Mouse (Mus musculus) heart, embryonic 16.5 days (tissue): ENCODE measurements around the gene Lhfpl1. TPM values are rescaled to one million over a fixed set of nuclear protein-coding genes. Genes with fewer than 3 reads are reported as not detected.
"Not testable (repeated sequence)": the region's sequence is repeated elsewhere in the genome, so short reads cannot be mapped to it uniquely, and the experiment has no call there.

Experiments used
- ATAC-seq: fragments of 200-750 bp; cut with Nextera tagmentation; replicated peaks from 2 replicates; pipeline ENCODE4 v1.8.0; 2017; ENCODE audit warnings: moderate number of reproducible peaks; ENCODE audit not compliant: insufficient read depth, low FRiP score; ENCODE audit errors: extremely low read depth
- H3K27ac ChIP-seq: fragments of 300-500 bp; sonication (generic); 2 replicates; pipeline ENCODE4 v1.5.1; 2014; ENCODE audit warnings: mild to moderate bottlenecking, low read length, control low read depth, moderate library complexity
- H3K27me3 ChIP-seq: fragments of 300-500 bp; sonication (generic); 2 replicates; pipeline ENCODE4 v1.6.1; 2014; ENCODE audit warnings: low read length, mixed read lengths; ENCODE audit not compliant: control insufficient read depth, insufficient read depth
- H3K36me3 ChIP-seq: fragments of 300-500 bp; sonication (generic); 2 replicates; pipeline ENCODE4 v1.6.1; 2014; ENCODE audit not compliant: control insufficient read depth, insufficient read depth
- H3K4me1 ChIP-seq: fragments of 300-500 bp; sonication (generic); 2 replicates; pipeline ENCODE4 v1.6.1; 2014; ENCODE audit warnings: low read length, mixed read lengths; ENCODE audit not compliant: control insufficient read depth, insufficient read depth
- H3K4me2 ChIP-seq: fragments of 300-500 bp; sonication (generic); 2 replicates; pipeline ENCODE4 v1.6.1; 2014; ENCODE audit warnings: low read depth, mild to moderate bottlenecking, control low read depth, low read length
- H3K4me3 ChIP-seq: fragments of 300-500 bp; sonication (generic); 2 replicates; pipeline ENCODE4 v1.5.1; 2014; ENCODE audit warnings: mild to moderate bottlenecking, control low read depth, low read length
- H3K9ac ChIP-seq: fragments of 300-500 bp; sonication (generic); 2 replicates; pipeline ENCODE4 v1.6.1; 2014; ENCODE audit warnings: low read length, control low read depth
- H3K9me3 ChIP-seq: fragments of 300-500 bp; sonication (generic); replicated peaks from 2 replicates; pipeline ENCODE4 v1.6.1; 2016; ENCODE audit warnings: low read length; ENCODE audit not compliant: control insufficient read depth
- WGBS: fragments of 180-500 bp; shearing (Covaris S2); extraction: QIAGEN DNeasy Blood & Tissue Kit; methylation state at CpG from one replicate; pipeline ENCODE4 v1.1.7; 2014; 5-methylcytosine and 5-hydroxymethylcytosine counted together
- polyA plus RNA-seq: library from polyadenylated mRNA; unstranded; fragments of >200 nt; fragmentation: Nextera tagmentation; extraction: Ambion mirVana; gene quantifications from 2 replicates; pipeline ENCODE4 v1.2.1, GENCODE M21; 2015

The Lhfpl1 gene
- 0.14 and 0.41 TPM in 2 replicates for polyA plus RNA-seq

DNA sequence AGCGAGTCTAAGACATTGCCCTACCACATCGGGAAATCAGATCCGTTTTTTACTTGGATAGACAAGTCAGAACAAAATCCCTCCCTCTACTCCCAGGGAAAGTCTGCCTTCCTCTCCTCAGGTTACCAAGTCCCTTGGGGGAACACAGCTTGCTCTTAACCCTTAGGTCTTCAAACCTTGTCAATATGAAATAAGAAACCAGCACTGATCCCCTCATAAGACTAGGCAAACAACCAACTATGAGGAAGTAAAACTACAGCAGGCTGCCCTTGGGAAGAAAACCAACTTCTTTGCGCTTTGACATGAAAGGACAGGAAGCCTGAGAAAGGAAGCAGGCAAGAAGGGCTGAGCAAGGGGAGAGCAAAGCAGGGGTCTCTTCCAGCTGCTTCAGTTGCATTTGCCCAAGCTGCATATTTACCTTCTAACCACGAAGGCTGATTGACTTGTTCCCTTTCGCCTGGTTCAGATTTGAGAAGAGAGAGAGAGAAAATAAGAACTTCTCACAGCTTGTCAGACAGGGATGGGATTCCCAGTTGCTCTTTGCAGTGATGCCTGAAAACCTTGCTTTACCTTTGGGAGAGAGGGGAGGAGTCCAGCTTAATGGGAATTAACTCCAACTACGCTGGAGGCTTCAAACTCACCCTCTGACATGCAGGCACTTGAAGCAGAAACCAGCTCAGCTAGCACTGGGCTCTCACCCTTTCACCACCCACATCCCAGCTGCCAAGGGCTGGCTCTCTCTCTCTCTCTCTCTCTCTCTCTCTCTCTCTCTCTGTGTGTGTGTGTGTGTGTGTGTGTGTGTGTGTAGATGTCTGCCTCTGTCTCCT, at the start of gene Lhfpl1:
TSS of gene Lhfpl1 (minus strand) at position 713 of the 827 bp plus-strand sequence.
- ATAC-seq, result 0 out of 2 replicates have a peak, but pooled peaks have one; percentile 32
- Histone ChIP-seq H3K4me1 (no peaks in the 10 kb centered on the region), H3K9me3 (no peaks in the 10 kb centered on the region), H3K27ac (no peak within 1 kb of the TSS), H3K4me2 (no peak within 1 kb of the TSS; the same call in 1 of the 2 replicates), H3K4me3 (no peak within 1 kb of the TSS), H3K9ac (no peak within 1 kb of the TSS), H3K36me3 (no peaks in the 10 kb centered on the region), H3K27me3 (no peaks in the 10 kb centered on the region)
- WGBS, result 20% methylated on average over 7 of the region's 7 CpGs

DNA sequence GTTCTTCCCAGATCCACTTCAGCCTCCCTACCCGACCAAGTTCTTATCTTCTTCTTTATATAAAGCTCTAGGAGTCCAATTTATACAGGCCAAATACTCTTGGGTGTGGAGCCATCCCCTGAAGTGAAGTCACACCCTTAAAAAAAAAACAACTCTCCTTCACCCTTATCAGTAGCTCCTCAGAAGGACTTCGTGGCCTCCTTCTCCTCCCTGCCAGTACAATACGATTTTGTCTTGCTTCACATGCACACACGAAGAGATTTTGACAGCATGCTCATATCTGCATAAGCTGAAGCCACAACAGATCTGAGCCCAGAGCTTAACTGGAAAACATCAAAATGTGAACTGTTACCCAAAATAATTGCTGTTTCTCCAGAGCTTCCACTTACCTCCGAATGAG, 22.9 kb upstream of the Lhfpl1 start:
- Histone ChIP-seq H3K36me3 (no peaks in the 10 kb centered on the region), H3K27ac (no peak overlapping the region), H3K27me3 (no peaks in the 10 kb centered on the region), H3K4me3 (no peak overlapping the region), H3K9me3 (no peaks in the 10 kb centered on the region), H3K4me1 (no peaks in the 10 kb centered on the region), H3K9ac (no peak overlapping the region), H3K4me2 (no peak overlapping the region)
- WGBS, result 40% methylated on average over 5 of the region's 5 CpGs
- ATAC-seq, result no peak

DNA sequence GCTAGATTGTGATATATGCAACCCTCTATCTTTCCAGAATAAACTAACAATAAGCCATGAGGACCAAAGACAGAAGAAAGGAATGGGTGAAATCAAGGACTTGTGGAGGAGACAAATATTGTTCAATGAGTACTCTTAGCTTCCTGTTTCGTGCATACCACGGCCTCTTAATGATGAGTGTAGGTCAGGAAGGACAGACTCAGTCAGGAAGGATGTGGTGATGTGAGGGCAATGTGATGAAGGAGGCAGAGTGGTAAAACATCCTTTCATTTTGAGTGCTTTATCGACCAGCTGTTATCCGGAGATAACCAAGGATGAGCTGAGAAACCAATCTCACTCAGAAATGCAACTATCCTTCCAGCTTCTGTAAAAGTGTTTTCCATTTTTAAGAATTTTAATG, 13.6 kb upstream of the Lhfpl1 start:
- Histone ChIP-seq H3K9ac (no peak overlapping the region), H3K9me3 (no peaks in the 10 kb centered on the region), H3K4me2 (no peak overlapping the region), H3K36me3 (no peaks in the 10 kb centered on the region), H3K4me3 (no peak overlapping the region), H3K4me1 (no peaks in the 10 kb centered on the region), H3K27ac (no peak overlapping the region), H3K27me3 (no peaks in the 10 kb centered on the region)
- 57% methylated on average over 4 of the region's 4 CpGs for WGBS
- ATAC-seq, result no peak

DNA sequence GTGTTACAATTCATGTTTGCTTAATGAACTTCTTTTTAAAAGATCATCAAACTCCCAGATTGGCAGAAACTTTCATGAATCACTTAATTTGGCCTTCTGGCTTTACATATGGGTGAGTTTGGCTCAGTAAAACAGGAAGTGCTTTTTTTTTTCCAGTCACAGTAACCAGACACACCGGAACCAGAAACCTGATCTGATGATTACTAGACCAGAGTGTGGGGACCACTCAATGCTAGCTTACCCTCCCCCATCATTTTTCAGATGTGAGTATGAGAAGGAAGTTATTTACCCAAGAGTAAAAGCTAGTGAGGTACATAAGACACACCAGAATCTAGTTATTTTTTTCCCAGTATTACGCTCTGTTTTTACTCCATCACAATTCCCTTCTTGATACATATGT, 6.5 kb downstream of the Lhfpl1 start:
- ATAC-seq, result no peak
- WGBS, result 62% methylated on average over 2 of the region's 2 CpGs

DNA sequence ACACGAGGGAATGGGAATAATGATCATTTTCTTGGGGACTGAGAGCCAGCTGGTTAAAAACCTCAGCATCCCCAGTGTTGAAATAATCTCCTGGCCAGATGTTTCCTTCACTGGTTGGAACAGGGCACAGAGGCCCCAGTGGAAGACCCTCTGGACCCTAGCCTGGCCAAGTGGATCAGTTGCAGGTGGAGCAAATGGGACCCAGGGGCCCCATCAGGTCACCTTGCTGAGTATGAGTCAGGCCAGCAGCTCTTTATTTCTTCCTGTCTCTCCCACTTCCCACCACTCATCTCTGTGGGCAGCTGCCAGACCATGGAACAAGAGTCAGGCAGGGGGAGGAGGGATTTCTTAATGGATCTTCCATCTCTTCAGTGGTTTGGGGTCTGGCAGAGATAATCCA, 12.7 kb downstream of the Lhfpl1 start:
- no peak for ATAC-seq
- Histone ChIP-seq H3K4me1 (no peaks in the 10 kb centered on the region), H3K27ac (no peak overlapping the region), H3K9ac (no peak overlapping the region), H3K4me3 (no peak overlapping the region), H3K36me3 (no peaks in the 10 kb centered on the region), H3K9me3 (no peaks in the 10 kb centered on the region), H3K27me3 (no peaks in the 10 kb centered on the region), H3K4me2 (no peak overlapping the region)
- 47% methylated on average over 1 of the region's 1 CpGs for WGBS

More for the DNA sequence above, 6.5 kb downstream of the Lhfpl1 start:
- no peaks in the 10 kb centered on the region for H3K9me3 ChIP-seq
- H3K27me3 ChIP-seq, result no peaks in the 10 kb centered on the region
- no peak overlapping the region for H3K9ac ChIP-seq
- H3K27ac ChIP-seq, result no peak overlapping the region
- no peak overlapping the region for H3K4me3 ChIP-seq
- H3K36me3 ChIP-seq, result no peaks in the 10 kb centered on the region
- no peaks in the 10 kb centered on the region for H3K4me1 ChIP-seq
- no peak overlapping the region for H3K4me2 ChIP-seq

DNA sequence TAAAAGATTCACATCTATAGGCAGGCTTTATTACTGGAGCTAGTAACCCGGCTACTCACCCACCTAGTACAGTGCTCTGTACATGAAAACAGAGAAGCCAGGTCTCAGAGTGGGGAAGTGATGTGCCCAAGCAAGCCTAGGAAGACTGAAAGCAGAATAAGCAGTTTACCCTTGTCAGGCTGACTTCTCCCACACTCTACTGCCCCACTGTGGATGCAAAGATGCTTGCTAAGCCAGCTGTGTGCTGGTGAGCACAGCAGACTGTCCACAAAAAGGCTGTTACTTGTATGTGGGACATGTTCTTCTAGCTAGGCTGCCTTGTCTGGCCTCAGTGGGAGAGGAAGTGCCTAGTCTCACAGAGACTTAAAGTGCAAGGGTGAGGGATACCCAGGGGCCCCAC, 40.3 kb downstream of the Lhfpl1 start:
- Histone ChIP-seq H3K4me2 (no peak overlapping the region), H3K27me3 (no peaks in the 10 kb centered on the region), H3K4me1 (no peaks in the 10 kb centered on the region), H3K9ac (no peak overlapping the region), H3K4me3 (no peak overlapping the region), H3K27ac (no peak overlapping the region), H3K9me3 (no peaks in the 10 kb centered on the region), H3K36me3 (no peaks in the 10 kb centered on the region)
- 68% methylated on average over 1 of the region's 1 CpGs for WGBS
- ATAC-seq, result no peak

DNA sequence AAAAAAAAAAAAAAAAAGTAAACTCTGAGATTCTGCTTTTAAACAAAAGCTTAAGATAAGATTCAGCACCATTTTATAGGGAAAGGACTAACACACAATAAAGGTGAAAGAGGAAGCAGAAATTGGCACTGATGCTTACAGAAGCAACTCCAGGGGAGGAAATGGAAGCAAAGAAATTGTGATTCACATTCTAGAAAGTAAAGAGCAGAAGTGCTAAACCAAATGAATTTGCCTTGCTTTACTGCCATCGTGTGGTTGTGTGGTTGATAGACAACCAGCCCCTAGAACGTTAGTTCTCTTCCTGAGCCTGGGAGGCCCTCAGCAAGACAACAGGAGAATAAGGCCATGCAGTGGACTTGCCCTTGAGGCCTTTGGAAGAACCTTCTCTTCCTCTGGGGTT, 41.7 kb downstream of the Lhfpl1 start:
- Histone ChIP-seq H3K36me3 (no peaks in the 10 kb centered on the region), H3K9ac (no peak overlapping the region), H3K27ac (no peak overlapping the region), H3K9me3 (no peaks in the 10 kb centered on the region), H3K27me3 (no peaks in the 10 kb centered on the region), H3K4me3 (no peak overlapping the region), H3K4me1 (no peaks in the 10 kb centered on the region), H3K4me2 (no peak overlapping the region)
- 8% methylated on average over 2 of the region's 2 CpGs for WGBS
- no peak for ATAC-seq

DNA sequence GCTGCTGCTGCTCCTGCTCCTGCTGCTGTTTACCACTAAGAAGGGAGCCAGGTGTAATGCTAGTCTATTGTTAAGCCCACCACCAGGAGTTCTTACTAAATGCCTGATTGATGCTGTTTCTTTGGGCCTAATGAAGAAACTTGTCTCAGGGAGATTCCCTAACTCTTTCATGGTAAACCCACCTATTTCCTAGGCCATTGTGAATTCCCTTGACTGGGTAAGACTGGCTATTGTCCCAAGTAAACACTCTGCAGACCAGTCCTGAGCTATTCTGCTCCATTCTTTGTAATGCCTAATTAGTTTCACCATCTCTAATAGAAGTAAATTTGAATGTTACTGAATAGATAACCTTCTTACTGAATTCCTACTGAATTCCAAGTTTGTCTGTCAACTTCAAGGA, 48.7 kb downstream of the Lhfpl1 start:
- ATAC-seq, H3K27ac ChIP-seq, H3K36me3 ChIP-seq, H3K27me3 ChIP-seq, H3K9me3 ChIP-seq, H3K4me2 ChIP-seq, H3K9ac ChIP-seq, H3K4me1 ChIP-seq, H3K4me3 ChIP-seq: not testable (repeated sequence)

DNA sequence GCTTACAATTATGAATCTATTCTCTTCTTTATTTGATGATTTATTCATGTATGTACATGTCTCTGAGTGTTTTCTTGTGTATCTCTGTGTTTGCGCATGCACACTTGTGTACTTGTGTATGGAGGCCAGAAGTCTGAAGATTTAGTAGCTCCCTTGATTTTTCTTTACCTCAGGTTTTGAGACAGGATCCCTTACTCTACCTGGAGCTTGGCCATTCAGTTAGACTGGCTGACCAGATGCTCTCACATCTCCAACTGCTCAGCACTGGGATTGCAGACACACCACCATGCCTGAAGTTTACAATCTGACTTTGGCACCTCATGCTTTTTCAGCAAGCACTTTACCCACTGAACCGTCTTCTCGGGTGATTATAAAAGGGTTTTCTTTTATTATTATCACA, 76.7 kb downstream of the Lhfpl1 start:
- Histone ChIP-seq H3K4me1 (no peaks in the 10 kb centered on the region), H3K9ac (no peak overlapping the region), H3K4me3 (no peak overlapping the region), H3K4me2 (no peak overlapping the region), H3K27ac (no peak overlapping the region), H3K9me3 (no peaks in the 10 kb centered on the region), H3K27me3 (no peaks in the 10 kb centered on the region), H3K36me3 (no peaks in the 10 kb centered on the region)
- 79% methylated on average over 3 of the region's 3 CpGs for WGBS
- ATAC-seq, result no peak
